Mouse (Mus musculus): ENCODE data around the gene Fate1. TPM values are rescaled to one million over a fixed set of nuclear protein-coding genes. Genes with fewer than 3 reads are reported as not detected.
A peak's percentile ranks its signal among the peaks of the same experiment; 100 is the strongest.

Fate1 gene
- polyA plus RNA-seq, 1 experiment from 2014 or later, result 0.16 TPM

DNA sequence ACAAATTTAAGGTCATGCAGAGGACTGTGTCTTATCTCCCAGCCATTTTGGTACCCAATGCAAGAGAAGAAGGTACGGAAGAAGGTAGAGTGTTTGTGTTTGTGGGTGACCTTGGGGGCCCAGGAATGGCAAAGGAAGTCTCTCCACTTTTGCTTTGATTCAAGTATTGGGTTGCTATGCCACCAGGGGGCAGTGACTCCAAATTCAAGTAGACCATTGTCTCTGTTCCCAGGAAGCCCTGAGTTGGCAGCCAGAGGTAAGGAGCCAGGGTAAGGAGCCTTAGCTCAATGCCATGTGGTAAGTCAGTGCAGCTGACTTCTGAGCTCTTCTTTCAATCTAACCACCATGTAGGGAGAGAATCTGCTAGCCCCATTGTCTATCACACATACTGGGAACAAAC, 11.0 kb downstream of the Fate1 start:
- H3K4me2 ChIP-seq, result no peak overlapping the region
- H3K36me3 ChIP-seq, result no peaks in the 10 kb centered on the region
- no peak overlapping the region for H3K27ac ChIP-seq
- H3K4me3 ChIP-seq, result no peak overlapping the region
- H3K9me3 ChIP-seq, result no peaks in the 10 kb centered on the region
- ATAC-seq (ENCODE audit: borderline replicate concordance, extremely low read depth, low FRiP score, low TSS enrichment), result no peak
- 59% methylated on average over 1 of the region's 1 CpGs for WGBS
- H3K4me1 ChIP-seq, result no peaks in the 10 kb centered on the region
- H3K27me3 ChIP-seq, result no peaks in the 10 kb centered on the region
- no peak overlapping the region for H3K9ac ChIP-seq

DNA sequence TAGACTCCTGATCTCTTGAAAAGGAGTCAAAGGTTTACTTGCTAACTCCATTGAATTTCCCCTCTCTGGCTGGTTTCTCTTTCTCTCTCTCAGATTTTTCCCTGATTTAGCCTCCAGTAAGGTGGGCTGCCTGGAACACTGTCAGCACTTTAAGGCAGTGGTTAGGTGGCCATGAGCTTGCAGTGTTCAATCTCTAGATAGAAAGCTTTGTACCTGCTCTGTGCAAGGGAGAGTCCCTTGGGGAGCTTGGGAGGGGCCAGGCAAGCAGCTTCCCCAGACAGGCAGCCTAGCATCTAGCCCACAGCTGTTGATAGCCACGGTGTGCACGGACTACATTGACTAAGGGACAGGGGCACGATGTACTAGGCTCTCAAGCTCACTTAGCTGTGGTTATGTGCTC, 18.8 kb downstream of the Fate1 start, which contains the start of gene Cnga2:
Cnga2 (plus strand) TSS at position 301 of the 400 bp plus-strand sequence.
- Histone ChIP-seq H3K27me3 (no peaks in the 10 kb centered on the region), H3K9ac (no peak within 1 kb of the TSS), H3K9me3 (no peaks in the 10 kb centered on the region), H3K4me1 (no peaks in the 10 kb centered on the region), H3K4me3 (no peak within 1 kb of the TSS), H3K4me2 (no peak within 1 kb of the TSS), H3K36me3 (no peaks in the 10 kb centered on the region), H3K27ac (no peak within 1 kb of the TSS)
- WGBS, result 65% methylated on average over 3 of the region's 3 CpGs
- no peak for ATAC-seq (ENCODE audit: borderline replicate concordance, extremely low read depth, low FRiP score, low TSS enrichment)

DNA sequence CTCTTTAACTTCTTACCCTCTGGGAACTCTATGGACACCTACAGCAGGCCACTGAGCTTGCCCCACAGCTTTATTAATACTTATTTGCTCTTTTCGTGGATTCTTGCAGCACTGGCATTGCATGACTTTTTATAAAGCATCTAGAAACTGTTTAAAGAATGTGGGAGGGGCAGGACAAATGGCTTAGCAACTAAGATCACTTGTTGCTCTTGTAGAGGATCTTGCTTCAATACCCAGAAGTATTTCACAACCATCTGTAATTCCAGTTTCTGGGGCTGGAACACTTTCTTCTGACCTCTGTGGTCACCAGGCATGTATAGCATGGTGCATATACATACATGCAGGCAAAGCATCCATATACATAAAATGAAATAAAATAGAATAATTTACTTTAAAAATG, 23.2 kb downstream of the Fate1 start:
- Histone ChIP-seq H3K9me3 (no peaks in the 10 kb centered on the region), H3K4me2 (no peak overlapping the region), H3K36me3 (no peaks in the 10 kb centered on the region), H3K4me3 (no peak overlapping the region), H3K27ac (no peak overlapping the region), H3K9ac (no peak overlapping the region), H3K4me1 (no peaks in the 10 kb centered on the region), H3K27me3 (no peaks in the 10 kb centered on the region)
- no peak for ATAC-seq (ENCODE audit: borderline replicate concordance, extremely low read depth, low FRiP score, low TSS enrichment)
- 25% methylated on average over 1 of the region's 1 CpGs for WGBS

DNA sequence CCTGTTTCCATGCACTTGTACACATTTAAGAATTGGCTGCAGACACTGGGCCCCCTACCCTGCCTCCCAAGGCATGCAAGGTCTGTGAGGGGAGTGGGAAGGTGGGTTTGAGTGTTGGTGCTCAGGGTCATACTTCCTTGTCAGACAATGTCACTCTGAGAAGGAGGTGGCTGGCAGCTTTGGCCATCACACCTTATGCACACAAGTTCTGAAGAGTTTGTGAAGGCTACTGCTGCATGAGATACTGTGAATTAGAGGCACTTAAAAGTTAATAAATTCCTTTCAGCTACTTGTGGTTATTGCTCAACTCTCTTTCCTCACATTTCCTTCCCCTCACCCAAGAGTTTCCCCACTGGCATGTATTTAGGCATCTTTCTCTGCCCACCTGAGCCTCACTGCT, 37.1 kb downstream of the Fate1 start:
- Histone ChIP-seq H3K9ac (no peak overlapping the region), H3K4me1 (no peaks in the 10 kb centered on the region), H3K36me3 (no peaks in the 10 kb centered on the region), H3K27ac (peak overlapping the region; percentile 59), H3K27me3 (no peaks in the 10 kb centered on the region), H3K9me3 (no peaks in the 10 kb centered on the region), H3K4me2 (no peak overlapping the region), H3K4me3 (no peak overlapping the region)
- peak; percentile 72 for ATAC-seq (ENCODE audit: borderline replicate concordance, extremely low read depth, low FRiP score, low TSS enrichment)

DNA sequence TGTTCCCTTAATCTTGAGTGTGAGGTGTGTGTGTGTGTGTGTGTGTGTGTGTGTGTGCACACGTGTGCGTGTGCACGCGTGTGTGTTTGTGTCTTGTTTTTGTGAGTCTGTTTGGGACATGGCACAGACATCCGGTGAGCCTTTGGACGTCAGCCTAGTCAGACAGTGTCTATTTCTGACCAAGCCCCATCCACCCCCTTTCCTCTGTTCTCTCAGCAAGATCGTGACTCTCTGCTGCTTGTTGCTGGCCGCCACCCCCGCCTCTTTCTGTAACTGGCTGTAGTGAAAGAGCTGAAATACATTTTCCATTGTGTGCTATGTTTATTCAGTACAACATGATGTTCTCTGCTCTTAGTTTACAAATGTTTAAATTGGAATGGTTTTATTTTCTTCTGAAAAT, 39.5 kb downstream of the Fate1 start:
- 52% methylated on average over 9 of the region's 9 CpGs for WGBS
- peak overlapping the region; percentile 55 for H3K27ac ChIP-seq
- H3K9ac ChIP-seq, result no peak overlapping the region
- no peaks in the 10 kb centered on the region for H3K27me3 ChIP-seq
- H3K9me3 ChIP-seq, result no peaks in the 10 kb centered on the region
- ATAC-seq (ENCODE audit: borderline replicate concordance, extremely low read depth, low FRiP score, low TSS enrichment), result peak; percentile 64; the same call in 1 of the 2 replicates
- no peak overlapping the region for H3K4me3 ChIP-seq
- H3K4me2 ChIP-seq, result no peak overlapping the region
- no peaks in the 10 kb centered on the region for H3K36me3 ChIP-seq
- no peaks in the 10 kb centered on the region for H3K4me1 ChIP-seq

DNA sequence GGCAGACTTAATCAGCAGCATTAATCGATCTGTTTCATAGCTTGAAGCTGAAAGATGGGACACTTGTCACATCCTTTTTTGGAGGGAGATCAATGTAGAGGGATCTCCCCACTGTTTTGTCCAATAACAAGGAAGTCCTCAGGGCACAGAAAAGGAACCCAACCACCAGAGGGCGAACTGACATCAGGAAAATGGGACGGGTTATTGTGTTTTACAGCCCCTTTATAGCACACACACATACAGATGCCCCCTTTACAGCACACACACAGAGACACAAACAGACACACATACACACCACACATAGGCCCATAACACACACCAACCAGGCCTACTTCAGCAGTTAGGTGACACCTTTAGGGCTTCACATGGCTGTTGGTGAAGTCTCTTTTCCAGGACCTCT, 40.0 kb downstream of the Fate1 start:
- no peak overlapping the region for H3K4me2 ChIP-seq
- no peaks in the 10 kb centered on the region for H3K27me3 ChIP-seq
- no peak for ATAC-seq (ENCODE audit: borderline replicate concordance, extremely low read depth, low FRiP score, low TSS enrichment)
- H3K4me3 ChIP-seq, result no peak overlapping the region
- 31% methylated on average over 3 of the region's 3 CpGs for WGBS
- H3K36me3 ChIP-seq, result no peaks in the 10 kb centered on the region
- H3K4me1 ChIP-seq, result no peaks in the 10 kb centered on the region
- H3K9ac ChIP-seq, result no peak overlapping the region
- no peaks in the 10 kb centered on the region for H3K9me3 ChIP-seq
- H3K27ac ChIP-seq, result no peak overlapping the region; the same call in 1 of the 2 replicates

DNA sequence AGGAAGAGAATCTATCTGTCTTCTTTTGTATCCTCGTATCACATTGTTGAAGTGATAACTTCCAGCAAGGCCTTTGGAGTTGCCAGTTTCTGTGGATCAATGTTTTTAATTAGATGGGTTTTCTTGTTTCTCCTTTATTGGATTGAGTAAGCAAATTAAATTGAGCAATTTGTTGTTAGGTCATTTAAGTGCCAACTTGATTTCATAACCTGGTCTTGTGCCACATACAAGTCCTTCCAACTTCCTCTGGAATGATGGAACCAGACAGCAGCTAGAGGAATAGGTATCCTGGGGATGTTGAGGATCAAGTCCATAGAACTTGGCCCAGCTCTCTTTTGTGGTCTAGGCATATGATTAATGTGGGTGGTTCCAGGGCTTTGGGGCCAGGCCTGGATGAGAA, 49.5 kb downstream of the Fate1 start:
- Histone ChIP-seq H3K9ac (no peak overlapping the region), H3K4me3 (no peak overlapping the region), H3K36me3 (no peaks in the 10 kb centered on the region), H3K27me3 (no peaks in the 10 kb centered on the region), H3K4me2 (no peak overlapping the region), H3K27ac (no peak overlapping the region), H3K4me1 (no peaks in the 10 kb centered on the region), H3K9me3 (no peaks in the 10 kb centered on the region)
- WGBS, result 78% methylated on average over 1 of the region's 1 CpGs
- ATAC-seq (ENCODE audit: borderline replicate concordance, extremely low read depth, low FRiP score, low TSS enrichment), result no peak

GRCm38 (mm10) chrX:72022750-72023398, 50.1 kb downstream of the Fate1 start:
- Histone ChIP-seq H3K9ac (no peak overlapping the region), H3K27ac (no peak overlapping the region), H3K36me3 (no peaks in the 10 kb centered on the region), H3K27me3 (no peaks in the 10 kb centered on the region), H3K9me3 (no peaks in the 10 kb centered on the region), H3K4me2 (no peak overlapping the region), H3K4me1 (no peaks in the 10 kb centered on the region), H3K4me3 (no peak overlapping the region)
- no peak for ATAC-seq (ENCODE audit: borderline replicate concordance, extremely low read depth, low FRiP score, low TSS enrichment)
- WGBS, result 40% methylated on average over 10 of the region's 10 CpGs

- H3K4me2 ChIP-seq, result no peak overlapping the region
- H3K4me3 ChIP-seq, result no peak overlapping the region
- H3K36me3 ChIP-seq, result no peaks in the 10 kb centered on the region
- H3K9ac ChIP-seq, result no peak overlapping the region
- H3K9me3 ChIP-seq, result no peaks in the 10 kb centered on the region
- H3K27ac ChIP-seq, result no peak overlapping the region
- no peaks in the 10 kb centered on the region for H3K27me3 ChIP-seq
- ATAC-seq (ENCODE audit: borderline replicate concordance, extremely low read depth, low FRiP score, low TSS enrichment), result no peak
- WGBS, result 71% methylated on average over 3 of the region's 3 CpGs
- no peaks in the 10 kb centered on the region for H3K4me1 ChIP-seq
These were observed 50.8 kb downstream of the Fate1 start for GRCm38 (mm10) chrX:72023542-72023941.

Other genes starting within 250 kb of the Fate1 start
- gene Vma21, start 157.1 kb upstream of the Fate1 start, polyA plus RNA-seq (2015; fragmentation: Nextera tagmentation; extraction: Ambion mirVana), result 44.9 and 50.0 TPM in 2 replicates
- gene Gm1141, start 52.0 kb upstream of the Fate1 start, polyA plus RNA-seq (2015; fragmentation: Nextera tagmentation; extraction: Ambion mirVana), result not detected in 2 replicates
- 22.6 and 25.3 TPM in 2 replicates for gene Prrg3, start 10.4 kb upstream of the Fate1 start, polyA plus RNA-seq (2015; fragmentation: Nextera tagmentation; extraction: Ambion mirVana)
- gene Cnga2, start 18.9 kb downstream of the Fate1 start, polyA plus RNA-seq (2015; fragmentation: Nextera tagmentation; extraction: Ambion mirVana), result 0.14 and 0.18 TPM in 2 replicates
- not detected in 2 replicates for gene Magea4, start 249.0 kb downstream of the Fate1 start, polyA plus RNA-seq (2015; fragmentation: Nextera tagmentation; extraction: Ambion mirVana)